Mouse (Mus musculus): ENCODE results near the gene Proca1. TPM values are rescaled to one million over a fixed set of nuclear protein-coding genes. Genes with fewer than 3 reads are reported as not detected.

Gene Proca1
- 0.98 and 1.0 TPM in 2 replicates for polyA plus RNA-seq (2015; fragmentation: Nextera tagmentation; extraction: Ambion mirVana)

DNA sequence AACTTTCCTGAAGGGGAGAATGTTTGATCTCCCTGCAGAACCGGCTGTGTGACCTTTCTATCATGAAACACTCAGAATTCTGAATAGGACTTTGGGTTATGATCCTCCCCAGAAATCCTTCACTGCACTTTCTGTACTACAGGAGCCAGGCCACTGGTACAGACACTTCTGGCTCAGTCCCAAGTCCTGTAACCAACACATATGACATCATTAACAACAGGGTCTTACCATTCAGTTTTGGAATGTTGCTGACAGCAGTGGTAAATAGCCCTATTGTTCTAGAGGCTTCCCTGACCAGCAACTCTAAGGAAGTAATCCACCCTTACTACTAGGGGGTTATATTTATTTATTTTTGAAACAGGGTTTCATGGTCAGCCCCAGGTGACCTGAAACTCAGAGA lies at the start of gene Proca1:
Gene Proca1 (plus strand): TSS at position 280 of the 400 bp plus-strand sequence.
- no peak for ATAC-seq (ENCODE audit: low FRiP score, low TSS enrichment)
- H3K9ac ChIP-seq (ENCODE audit: low read length): 0 out of 2 replicates have a peak within 1 kb of the TSS, but pooled peaks have one; percentile 5
- WGBS: 48% methylated on average over 1 of the region's 1 CpGs

DNA sequence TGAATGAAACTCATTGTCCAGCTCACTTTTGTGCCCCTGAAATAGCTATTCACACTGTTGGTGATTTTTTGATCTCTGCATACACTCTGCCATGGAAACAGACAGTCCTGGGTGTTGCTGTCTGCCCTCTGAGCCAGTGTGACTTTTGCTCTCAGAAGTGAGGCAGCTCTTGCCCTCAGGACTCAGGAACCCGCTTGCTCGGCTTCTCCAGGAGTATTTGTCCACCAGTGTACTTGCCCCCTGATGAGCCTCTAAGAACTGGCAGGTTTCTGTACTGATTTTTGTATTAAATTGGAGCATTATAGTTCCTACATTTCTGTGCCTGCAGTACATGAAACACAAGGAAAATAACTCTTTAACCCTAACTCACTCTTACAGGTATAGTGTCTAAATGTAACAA lies 49.7 kb upstream of the Proca1 start:
- no peak overlapping the region for H3K4me2 ChIP-seq (replicated peaks; ENCODE audit: low read depth)
- H3K4me1 ChIP-seq (replicated peaks; ENCODE audit: control insufficient read depth, insufficient read depth): no peaks in the 10 kb centered on the region
- WGBS: 92% methylated on average over 2 of the region's 2 CpGs
- no peak overlapping the region for H3K4me3 ChIP-seq (ENCODE audit: low read depth, low read length)
- ATAC-seq (ENCODE audit: low FRiP score, low TSS enrichment): no peak
- TF ChIP-seq EP300 (optimal IDR thresholded peaks at IDR 0.05) (no peak), CTCF (IDR thresholded peaks at IDR 0.05; ENCODE audit: low read depth) (no peak)
- DNase-seq (ENCODE audit: low spot score): no peak
- H3K9ac ChIP-seq (ENCODE audit: low read length): no peak overlapping the region
- H3K27me3 ChIP-seq (ENCODE audit: control insufficient read depth, insufficient read depth, low read length): no peaks in the 10 kb centered on the region
- H3K9me3 ChIP-seq (ENCODE audit: control insufficient read depth, low read length): no peaks in the 10 kb centered on the region
- H3K27ac ChIP-seq (replicated peaks): no peak overlapping the region
- peaks cover 8% of the 10 kb centered on the region; the same call in 1 of the 2 replicates for H3K36me3 ChIP-seq (ENCODE audit: control insufficient read depth, insufficient read depth, low read length)

More for the DNA sequence above, at the start of gene Proca1:
- DNase-seq (ENCODE audit: low spot score): no peak
- Histone ChIP-seq H3K27me3 (ENCODE audit: control insufficient read depth, insufficient read depth, low read length) (no peaks in the 10 kb centered on the region), H3K4me1 (replicated peaks; ENCODE audit: control insufficient read depth, insufficient read depth) (no peaks in the 10 kb centered on the region), H3K27ac (replicated peaks) (0 out of 2 replicates have a peak within 1 kb of the TSS, but pooled peaks have one; percentile 13), H3K4me2 (replicated peaks; ENCODE audit: low read depth) (peak within 1 kb of the TSS; percentile 69), H3K9me3 (ENCODE audit: control insufficient read depth, low read length) (no peaks in the 10 kb centered on the region), H3K4me3 (ENCODE audit: low read depth, low read length) (peak within 1 kb of the TSS; percentile 55), H3K36me3 (ENCODE audit: control insufficient read depth, insufficient read depth, low read length) (peaks cover 7% of the 10 kb centered on the region)
- TF ChIP-seq CTCF (IDR thresholded peaks at IDR 0.05; ENCODE audit: low read depth) (no peak), EP300 (optimal IDR thresholded peaks at IDR 0.05) (no peak)

GRCm38 (mm10) chr11:78146168-78146567 lies 47.0 kb upstream of the Proca1 start:
- no peak for DNase-seq (ENCODE audit: low spot score)
- no peaks in the 10 kb centered on the region for H3K27me3 ChIP-seq (ENCODE audit: control insufficient read depth, insufficient read depth, low read length)
- 67% methylated on average over 5 of the region's 5 CpGs for WGBS
- no peak overlapping the region for H3K4me3 ChIP-seq (ENCODE audit: low read depth, low read length)
- peak overlapping the region; percentile 69 for H3K27ac ChIP-seq (replicated peaks)
- no peak overlapping the region for H3K4me2 ChIP-seq (replicated peaks; ENCODE audit: low read depth)
- H3K9ac ChIP-seq (ENCODE audit: low read length): no peak overlapping the region
- H3K36me3 ChIP-seq (ENCODE audit: control insufficient read depth, insufficient read depth, low read length): peaks cover 8% of the 10 kb centered on the region; the same call in 1 of the 2 replicates
- no peak for ATAC-seq (ENCODE audit: low FRiP score, low TSS enrichment)
- H3K4me1 ChIP-seq (replicated peaks; ENCODE audit: control insufficient read depth, insufficient read depth): no peaks in the 10 kb centered on the region
- TF ChIP-seq EP300 (optimal IDR thresholded peaks at IDR 0.05) (no peak), CTCF (IDR thresholded peaks at IDR 0.05; ENCODE audit: low read depth) (peak; percentile 59)
- no peaks in the 10 kb centered on the region for H3K9me3 ChIP-seq (ENCODE audit: control insufficient read depth, low read length)

DNA sequence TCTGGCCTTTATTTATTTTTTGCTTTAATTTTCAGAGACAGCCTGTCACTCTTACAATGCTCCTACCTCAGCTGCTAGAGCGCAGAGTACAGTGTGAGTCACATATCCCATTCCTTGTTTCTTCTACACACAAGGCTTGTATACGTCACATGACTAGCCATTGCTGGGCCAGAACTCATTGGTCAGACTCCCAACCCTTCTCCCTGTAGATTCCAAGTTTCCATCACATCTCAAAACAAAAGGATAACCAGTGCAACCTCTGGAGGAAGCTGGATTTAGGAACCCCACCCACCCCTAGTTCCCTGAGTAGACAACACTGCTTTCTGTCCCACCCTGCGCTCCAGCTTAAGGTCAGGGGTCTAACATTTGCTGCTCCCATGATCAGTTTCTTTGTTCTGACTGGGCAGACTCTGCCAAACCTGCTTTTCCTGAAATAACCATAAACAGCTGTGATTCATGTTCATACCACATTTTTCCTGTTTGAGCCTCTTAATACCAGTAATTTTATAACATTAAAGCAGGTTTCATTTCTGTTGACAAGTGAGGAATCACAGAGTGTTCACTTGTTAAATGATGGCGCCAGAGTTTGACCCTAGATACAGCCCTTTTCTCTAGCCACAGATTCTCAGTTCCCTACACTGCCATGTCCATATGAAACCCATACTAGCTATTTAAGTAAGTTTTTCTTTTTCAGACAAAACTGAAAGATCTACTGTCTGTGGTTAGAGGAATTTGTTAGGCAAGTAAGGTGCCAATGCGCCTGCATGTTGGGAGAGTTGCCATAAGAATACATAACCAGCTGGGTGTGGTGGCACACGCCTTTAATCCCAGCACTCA lies 46.3 kb upstream of the Proca1 start:
- peak overlapping the region; percentile 69 for H3K27ac ChIP-seq (replicated peaks)
- DNase-seq (ENCODE audit: low spot score): no peak

GRCm38 (mm10) chr11:78151161-78151560 lies 42.0 kb upstream of the Proca1 start:
- H3K27me3 ChIP-seq (ENCODE audit: control insufficient read depth, insufficient read depth, low read length): no peaks in the 10 kb centered on the region

More for the DNA sequence above, 46.3 kb upstream of the Proca1 start:
- Histone ChIP-seq H3K27me3 (ENCODE audit: control insufficient read depth, insufficient read depth, low read length) (no peaks in the 10 kb centered on the region), H3K4me1 (replicated peaks; ENCODE audit: control insufficient read depth, insufficient read depth) (no peaks in the 10 kb centered on the region), H3K9ac (ENCODE audit: low read length) (no peak overlapping the region), H3K4me3 (ENCODE audit: low read depth, low read length) (no peak overlapping the region), H3K4me2 (replicated peaks; ENCODE audit: low read depth) (no peak overlapping the region), H3K36me3 (ENCODE audit: control insufficient read depth, insufficient read depth, low read length) (peaks cover 8% of the 10 kb centered on the region; the same call in 1 of the 2 replicates), H3K9me3 (ENCODE audit: control insufficient read depth, low read length) (no peaks in the 10 kb centered on the region)
- ATAC-seq (ENCODE audit: low FRiP score, low TSS enrichment): peak; percentile 72
- no peak for TF ChIP-seq CTCF (IDR thresholded peaks at IDR 0.05; ENCODE audit: low read depth)
- TF ChIP-seq EP300 (optimal IDR thresholded peaks at IDR 0.05): peak; percentile 85
- WGBS: 58% methylated on average over 6 of the region's 6 CpGs

More at GRCm38 (mm10) chr11:78151161-78151560, 42.0 kb upstream of the Proca1 start:
- H3K36me3 ChIP-seq (ENCODE audit: control insufficient read depth, insufficient read depth, low read length): 0 out of 2 replicates have a peak, but pooled peaks cover 9% of the 10 kb centered on the region
- ATAC-seq (ENCODE audit: low FRiP score, low TSS enrichment): no peak
- H3K4me3 ChIP-seq (ENCODE audit: low read depth, low read length): no peak overlapping the region
- H3K9me3 ChIP-seq (ENCODE audit: control insufficient read depth, low read length): no peaks in the 10 kb centered on the region
- no peak overlapping the region for H3K4me2 ChIP-seq (replicated peaks; ENCODE audit: low read depth)
- H3K9ac ChIP-seq (ENCODE audit: low read length): no peak overlapping the region
- TF ChIP-seq CTCF (IDR thresholded peaks at IDR 0.05; ENCODE audit: low read depth) (peak; percentile 71), EP300 (optimal IDR thresholded peaks at IDR 0.05) (no peak)
- peaks cover 5% of the 10 kb centered on the region; the same call in 1 of the 2 replicates for H3K4me1 ChIP-seq (replicated peaks; ENCODE audit: control insufficient read depth, insufficient read depth)
- DNase-seq (ENCODE audit: low spot score): no peak
- 43% methylated on average over 1 of the region's 1 CpGs for WGBS
- no peak overlapping the region for H3K27ac ChIP-seq (replicated peaks)

Data from stomach, postnatal 0 days (tissue).